Mouse (Mus musculus): ENCODE data around the gene Whrn.

GRCm38 (mm10) chr4:63414951-63415350 lies 80.8 kb downstream of the Whrn start:
- TF ChIP-seq CTCF (IDR thresholded peaks at IDR 0.05; ENCODE audit: low read depth) (no peak), EP300 (optimal IDR thresholded peaks at IDR 0.05) (no peak)
